Mouse (Mus musculus): ENCODE measurements at regions not wholly inside any gene's neighbourhood (a gene's known extent, or its start where the extent isn't known, plus 50 kb on each side); places are given as distances from the start of the nearest gene placed in this dataset.
A peak's percentile ranks its signal among the peaks of the same experiment; 100 is the strongest.

DNA sequence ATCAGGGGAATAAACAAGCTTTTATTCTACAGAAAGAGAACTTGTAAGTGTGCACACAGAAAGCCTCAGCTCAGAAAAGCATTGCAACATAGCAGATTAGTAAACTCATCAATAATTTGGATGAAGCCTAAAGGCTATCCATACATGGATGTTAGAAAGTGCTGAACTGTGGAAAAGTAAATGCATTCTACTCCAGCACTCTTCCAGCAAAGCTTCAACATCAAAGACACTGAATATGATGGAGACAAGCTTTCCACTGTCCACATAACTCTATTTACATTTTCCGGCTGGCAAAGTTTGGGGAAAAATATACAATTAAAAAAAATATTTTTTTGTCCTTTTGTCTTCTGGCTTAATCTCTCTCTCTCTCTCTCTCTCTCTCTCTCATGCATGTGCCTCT, 69.7 kb downstream of the Slitrk6 start:
- DNase-seq (ENCODE audit: low spot score) = no peak

DNA sequence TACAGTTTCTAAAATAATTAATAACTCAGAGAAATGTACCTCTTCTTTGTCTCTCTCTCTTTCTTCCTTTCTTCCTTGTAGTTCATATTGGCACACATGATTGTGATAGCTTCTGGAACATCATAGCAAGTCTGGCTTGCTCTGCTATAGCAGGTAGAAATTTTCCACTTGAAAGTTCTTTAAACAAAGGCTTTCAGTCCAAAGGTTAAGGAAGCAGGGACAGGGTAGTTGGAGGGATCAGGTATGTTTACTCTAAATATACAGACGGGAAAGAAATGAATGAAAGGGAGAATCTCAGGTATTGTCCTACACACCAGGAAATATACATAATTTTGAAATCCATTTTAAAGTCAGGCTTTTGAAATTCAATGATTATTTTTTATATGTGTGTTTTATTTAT, 75.2 kb downstream of the Slitrk6 start:
- DNase-seq (ENCODE audit: low spot score) = no peak

DNA sequence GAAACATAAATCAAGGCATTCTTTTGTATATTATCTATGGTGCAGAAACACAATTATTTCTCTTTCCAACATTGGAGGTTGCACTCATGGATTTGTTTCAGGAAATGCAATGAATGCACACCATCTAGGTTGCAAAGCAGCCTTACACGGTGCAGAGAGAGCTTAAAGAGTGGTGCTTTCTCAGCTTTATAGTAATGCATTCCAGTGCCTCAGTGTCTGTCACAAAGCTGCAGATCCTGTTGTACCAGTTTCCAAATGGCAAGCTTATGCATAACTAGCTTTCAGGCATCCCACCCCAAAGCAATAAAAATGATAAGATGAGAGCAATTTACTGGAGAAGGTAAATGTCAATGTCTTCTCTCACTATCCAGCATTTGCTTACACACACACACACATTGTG, 89.2 kb downstream of the Slitrk6 start:
- DNase-seq (ENCODE audit: low spot score) = no peak

DNA sequence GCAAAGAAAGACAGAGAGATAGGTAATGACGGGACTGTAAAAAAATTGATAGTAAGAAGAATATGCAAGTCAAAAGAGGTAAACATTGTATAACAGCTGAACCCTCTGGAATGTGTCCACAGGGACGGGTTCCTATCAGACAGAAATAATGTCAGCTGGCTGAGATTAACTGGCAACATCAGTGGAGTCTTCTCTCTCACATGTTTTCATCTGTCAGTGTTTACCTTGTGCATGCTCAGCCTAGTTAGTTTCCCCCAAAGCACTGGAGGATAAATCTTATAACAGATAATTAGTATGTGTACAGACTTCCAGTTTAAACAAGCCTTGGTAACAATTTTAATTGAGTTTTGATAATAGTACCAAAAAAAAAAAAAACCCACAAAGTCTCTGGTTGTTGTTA, 91.7 kb downstream of the Slitrk6 start:
- no peak for DNase-seq (ENCODE audit: low spot score)

DNA sequence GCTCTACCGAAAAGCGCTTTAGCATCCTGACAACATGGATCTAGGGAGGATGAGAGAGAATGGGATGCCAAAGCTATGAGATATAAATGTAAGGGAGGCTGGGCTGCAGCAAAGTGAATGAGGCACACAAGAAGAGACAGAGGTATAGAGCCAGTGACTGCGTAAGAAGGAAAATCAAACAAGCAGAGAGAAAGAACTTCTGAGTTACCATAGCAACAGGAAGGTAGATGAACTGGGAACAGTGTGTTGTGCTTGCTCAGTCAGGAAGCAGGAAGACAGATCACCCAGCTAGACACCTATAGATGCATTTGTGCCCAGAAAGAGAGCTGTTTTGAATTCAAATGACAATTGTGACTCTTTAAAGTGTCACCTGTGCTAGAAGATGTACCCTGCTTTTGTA, 120.8 kb downstream of the Slitrk6 start:
- no peak for DNase-seq (ENCODE audit: low spot score)

DNA sequence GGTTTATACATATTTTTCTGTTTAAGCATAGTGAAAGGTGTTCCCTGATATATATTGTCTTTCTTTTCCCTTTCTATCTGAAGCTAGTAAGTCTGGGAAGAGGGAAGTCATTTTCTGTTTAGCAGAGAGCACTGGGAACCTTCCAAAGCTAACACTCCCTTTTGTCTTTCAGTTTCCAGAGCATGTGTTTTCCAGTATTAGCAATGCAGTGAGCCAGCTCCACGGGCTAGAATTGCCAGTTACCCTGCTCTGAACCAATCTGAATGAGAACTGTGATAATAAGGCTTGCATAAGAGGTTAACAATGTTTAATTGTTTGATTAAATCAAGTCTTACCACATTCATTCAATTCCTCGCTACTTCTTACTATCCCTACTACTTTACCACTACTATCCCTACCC, 131.2 kb downstream of the Slitrk6 start:
- no peak for DNase-seq (ENCODE audit: low spot score)

DNA sequence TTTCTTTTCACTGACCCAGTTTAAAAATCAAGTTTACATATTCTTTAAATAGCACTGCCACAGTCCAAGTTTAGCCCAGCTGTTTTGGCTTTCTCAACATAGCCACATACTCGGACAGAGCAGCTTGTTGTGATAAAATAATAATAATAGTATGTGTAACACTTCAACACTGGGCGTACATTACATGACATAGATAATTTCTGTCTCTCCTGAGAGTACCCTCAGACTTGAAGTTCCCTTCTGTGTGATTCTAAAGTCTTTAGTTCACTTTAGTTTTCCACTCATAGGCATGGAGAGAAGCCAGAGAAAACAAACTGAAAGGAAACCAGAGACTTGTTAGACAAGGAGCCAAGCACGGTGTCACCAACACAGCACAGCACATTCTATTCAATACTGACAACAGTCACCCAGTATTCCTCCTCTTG, 136.4 kb downstream of the Slitrk6 start:
- DNase-seq (ENCODE audit: low spot score) = no peak

DNA sequence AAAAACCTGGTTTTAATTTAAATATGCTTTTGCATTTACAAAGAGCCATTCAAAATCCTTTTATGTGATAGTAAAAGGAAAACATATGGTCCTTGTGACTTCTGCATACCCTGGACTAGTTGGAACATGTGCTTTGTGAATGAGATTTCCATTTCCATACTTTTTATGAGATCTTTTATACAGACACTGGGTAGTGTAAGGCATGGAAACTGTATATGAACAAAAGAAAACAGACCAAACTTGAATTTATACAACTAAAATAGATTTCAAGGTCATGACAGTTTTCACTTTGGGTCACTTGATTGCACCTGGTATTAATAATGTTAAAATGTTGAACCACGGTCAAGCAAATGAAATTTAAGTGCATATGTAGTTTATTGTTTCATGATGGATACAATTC, 138.5 kb downstream of the Slitrk6 start:
- no peak for DNase-seq (ENCODE audit: low spot score)

DNA sequence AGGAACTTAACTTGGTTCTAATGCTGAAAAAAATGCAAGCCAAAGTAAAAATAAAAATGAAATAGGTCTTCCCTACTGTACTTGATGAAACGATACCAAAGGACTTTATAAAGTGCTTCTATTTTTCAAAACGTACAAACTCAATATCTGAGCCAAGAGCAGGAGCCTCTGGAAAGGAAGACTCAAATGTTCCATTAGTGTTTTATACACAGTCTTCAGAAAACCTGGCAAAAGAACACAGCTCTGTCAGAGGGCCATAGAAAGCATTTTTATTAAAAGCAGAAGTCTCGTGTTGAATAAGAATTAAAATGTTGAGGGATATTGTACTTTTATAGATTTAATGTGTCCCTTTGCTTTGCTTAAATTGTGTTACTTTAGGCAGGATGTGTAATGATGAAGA, 174.6 kb downstream of the Slitrk6 start:
- no peak for DNase-seq (ENCODE audit: low spot score)

DNA sequence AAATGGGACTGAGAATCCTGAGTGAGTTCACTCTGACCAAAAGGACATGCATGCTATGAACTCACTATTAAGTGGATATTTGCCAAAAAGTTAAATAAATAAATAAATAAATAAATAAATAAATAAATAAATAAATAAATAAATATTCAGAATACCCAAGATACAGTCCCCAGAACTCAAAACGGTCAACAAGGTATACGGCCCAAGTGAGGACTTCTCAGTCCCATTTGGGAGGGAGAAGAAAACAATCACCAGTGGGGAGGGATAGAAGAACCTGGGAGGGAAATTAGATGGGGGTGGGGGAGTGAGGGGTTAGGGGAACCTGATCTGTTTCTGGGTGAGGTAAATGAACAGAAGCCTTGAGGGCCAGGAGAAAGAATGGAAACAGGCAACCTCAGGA, 184.2 kb downstream of the Slitrk6 start:
- no peak for DNase-seq (ENCODE audit: low spot score)

DNA sequence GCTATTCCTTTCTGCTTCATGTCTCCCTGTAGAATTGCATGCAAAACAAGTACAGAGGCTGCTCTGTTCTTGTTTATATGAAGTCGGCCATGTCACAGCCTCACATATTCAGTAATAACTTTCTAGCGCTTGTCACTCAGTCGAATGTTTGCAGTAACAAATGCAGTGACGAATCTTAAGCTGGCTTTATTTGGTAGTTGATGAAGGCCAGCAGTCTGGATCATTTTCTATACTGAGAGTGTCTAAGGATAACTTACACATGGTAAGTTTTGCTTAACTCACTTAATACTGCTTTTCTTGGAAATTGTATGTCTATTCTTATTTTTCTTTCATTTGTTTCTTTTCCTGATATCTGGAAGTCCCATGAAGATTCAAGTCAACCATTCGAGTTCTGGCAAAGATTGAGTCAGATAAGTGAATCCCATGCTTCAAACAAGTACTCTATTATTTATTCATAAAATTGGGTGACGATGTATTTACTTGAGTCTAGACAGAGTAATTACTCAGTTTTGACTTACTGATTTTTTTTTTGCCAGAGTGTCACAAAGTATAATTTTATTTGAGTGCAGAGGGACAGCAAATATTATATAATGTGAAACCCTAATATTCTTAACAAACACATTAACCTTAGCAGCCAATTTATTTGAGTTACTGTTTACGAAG, 189.0 kb downstream of the Slitrk6 start:
- DNase-seq (ENCODE audit: low spot score) = no peak

DNA sequence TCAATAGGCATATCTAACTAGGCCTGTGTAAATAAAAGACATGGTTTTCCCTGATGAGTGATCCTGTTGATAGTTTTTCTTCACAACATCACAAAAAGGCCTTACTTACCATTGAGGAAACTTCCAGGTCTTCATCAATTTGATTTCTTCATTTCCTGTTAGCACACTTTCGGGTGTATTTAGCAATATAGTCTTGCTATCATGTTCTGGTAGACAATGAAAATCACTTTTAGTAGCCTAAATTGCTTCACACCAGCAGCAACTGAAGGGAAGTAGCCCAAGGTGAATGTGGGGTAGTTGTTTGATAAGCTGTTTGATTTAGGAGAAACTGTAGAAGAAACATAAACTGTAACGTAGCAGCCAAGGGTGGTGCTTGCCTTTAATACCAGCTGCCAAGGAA, 190.3 kb downstream of the Slitrk6 start:
- no peak for DNase-seq (ENCODE audit: low spot score)

DNA sequence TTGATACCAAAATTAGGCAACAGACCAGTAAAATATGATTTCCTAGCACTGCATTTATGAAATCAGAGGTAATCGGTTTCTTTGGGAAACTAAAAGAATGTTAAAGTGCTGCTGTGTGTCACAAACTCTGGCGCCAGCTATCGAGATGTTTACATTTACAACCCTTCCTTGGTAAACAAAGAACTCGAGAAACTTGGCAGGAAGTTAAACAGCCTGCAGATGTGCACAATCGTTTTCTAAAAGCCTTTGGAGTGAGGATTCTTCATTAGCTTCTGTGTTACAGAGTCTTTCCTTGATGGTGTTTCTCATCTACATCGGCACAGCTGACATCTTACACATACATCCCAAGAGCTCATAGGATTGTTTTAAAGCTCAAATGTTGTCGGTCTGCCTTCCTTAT, 209.7 kb downstream of the Slitrk6 start:
- DNase-seq (ENCODE audit: low spot score) = no peak

DNA sequence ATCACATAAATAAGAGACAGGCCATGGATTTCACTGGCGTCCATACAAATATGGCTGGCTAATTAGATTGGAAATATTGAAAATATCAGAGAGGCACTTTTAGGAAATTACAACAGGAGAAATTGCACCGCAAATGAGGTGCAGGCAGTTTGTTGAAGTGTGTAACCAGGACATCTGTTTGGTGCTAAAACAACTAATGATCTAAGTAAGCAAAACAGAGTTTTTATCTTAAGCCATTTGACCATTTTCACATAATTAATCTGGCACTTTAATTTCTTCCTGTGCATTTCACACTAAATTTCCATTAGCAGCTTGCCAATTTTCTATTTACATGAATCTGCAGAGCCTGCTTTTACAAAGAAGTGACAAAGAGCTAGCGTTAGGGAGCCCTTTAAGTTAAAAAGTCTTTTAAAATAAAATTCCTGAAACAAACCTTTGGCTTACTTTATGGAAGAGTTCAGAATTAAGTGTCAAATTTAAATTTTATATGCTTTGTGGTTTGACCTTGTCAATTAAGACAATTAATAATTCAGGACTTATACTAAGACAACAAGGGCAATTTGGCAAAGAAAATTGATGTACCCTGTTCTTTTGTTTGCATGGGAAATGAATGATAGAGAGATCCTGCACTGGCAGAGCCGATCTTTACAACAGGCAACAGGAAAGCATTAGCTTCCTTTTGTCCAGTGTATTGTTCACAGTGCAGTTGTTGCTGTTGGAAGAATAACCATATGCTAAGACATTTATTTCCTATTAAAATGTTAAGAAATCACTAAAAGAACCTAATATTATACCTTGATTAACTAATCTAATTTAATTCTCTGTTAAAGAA, 211.4 kb downstream of the Slitrk6 start:
- DNase-seq (ENCODE audit: low spot score) = peak; percentile 43

DNA sequence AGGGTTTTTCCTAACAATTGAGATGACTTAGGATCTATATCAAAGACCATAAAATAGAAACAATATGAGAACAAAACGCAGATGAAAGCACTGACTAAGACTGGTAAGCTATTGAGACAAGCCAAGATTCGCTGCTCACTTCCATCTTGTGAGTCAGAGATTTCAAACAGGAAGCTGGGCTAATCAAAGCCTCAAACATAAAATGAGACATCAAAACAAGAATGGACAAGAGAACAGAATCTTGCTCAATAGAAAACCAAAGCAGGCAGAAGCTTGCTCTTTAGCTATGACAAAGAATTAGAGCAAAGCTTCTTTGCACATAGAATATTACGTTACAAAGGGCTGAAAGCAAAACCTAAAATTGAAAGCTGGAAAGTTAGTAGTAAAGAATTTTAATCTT, 227.6 kb downstream of the Slitrk6 start:
- DNase-seq (ENCODE audit: low spot score) = no peak

DNA sequence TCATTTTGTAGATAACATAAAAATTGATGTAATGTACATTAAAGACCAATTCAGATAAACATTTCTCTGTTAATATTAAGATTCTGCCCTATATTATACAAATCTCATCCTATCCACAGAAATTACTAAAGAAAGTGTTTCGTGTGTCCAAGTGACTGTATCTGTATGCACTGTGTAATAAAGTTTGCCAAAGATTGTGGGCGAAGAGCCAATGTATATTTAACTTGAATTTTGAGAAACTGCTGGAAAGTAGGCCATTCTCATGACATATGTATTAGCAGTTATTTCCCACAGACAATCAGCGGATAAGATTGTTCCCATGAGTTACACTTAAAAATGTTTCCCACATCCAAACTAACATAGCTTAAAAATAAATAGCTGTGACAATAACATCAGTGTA, 269.9 kb downstream of the Slitrk6 start:
- no peak for DNase-seq (ENCODE audit: low spot score)

DNA sequence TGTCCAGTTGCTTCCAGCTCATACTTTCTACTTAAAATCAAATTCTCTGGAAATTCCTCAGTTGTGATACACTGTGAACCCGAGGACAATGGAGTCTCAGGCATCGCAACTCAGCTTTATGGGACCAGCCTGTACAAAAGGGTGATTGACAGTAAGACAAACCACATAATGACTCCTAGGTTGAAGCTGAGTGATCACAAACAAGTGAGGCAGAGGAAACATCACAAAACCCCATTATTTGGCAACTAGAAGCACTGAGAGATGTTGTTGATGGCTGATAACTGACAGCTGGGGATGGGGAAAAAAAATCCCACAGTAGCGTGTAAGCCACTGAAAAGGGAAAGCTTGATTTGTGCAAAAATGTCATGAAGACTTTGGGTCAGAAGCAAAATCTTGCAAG, 282.2 kb downstream of the Slitrk6 start:
- DNase-seq (ENCODE audit: low spot score) = peak; percentile 63

DNA sequence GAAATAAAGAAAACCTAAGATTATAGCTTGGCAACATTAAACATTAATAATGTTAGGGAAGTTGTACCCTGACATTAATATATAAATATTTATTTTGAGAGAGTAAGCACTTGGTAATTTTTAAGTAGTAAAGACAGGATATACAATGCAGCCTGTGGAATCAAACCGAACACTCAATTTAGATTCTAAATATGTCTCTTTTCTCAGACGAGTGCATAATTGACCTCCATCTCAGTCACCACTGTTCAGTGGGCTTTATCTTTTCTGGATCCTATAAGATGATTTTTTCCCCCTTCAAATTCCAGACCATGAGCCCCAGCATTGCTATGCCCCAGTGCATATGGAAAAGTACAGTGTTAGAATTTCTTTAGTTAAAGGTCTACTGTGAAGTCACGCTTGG, 282.8 kb downstream of the Slitrk6 start:
- no peak for DNase-seq (ENCODE audit: low spot score)

DNA sequence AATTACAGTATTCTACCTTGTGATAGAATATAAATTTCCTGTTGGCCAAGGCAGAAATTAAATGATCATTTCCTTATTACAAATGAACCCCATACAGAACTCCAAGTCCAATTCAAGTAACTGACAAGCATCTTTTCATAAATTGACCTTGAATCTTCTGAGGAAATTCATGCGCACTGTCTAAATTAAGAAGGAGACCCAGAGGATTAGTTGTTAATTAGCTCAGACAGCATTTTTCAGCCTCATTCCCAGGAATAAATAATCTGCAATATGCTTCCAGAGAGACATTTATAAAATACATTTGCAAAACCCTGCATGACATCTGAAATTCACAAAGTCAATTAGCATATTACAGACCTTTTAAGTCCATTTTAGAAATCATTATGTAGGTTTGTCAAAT, 284.2 kb downstream of the Slitrk6 start:
- DNase-seq (ENCODE audit: low spot score) = no peak

DNA sequence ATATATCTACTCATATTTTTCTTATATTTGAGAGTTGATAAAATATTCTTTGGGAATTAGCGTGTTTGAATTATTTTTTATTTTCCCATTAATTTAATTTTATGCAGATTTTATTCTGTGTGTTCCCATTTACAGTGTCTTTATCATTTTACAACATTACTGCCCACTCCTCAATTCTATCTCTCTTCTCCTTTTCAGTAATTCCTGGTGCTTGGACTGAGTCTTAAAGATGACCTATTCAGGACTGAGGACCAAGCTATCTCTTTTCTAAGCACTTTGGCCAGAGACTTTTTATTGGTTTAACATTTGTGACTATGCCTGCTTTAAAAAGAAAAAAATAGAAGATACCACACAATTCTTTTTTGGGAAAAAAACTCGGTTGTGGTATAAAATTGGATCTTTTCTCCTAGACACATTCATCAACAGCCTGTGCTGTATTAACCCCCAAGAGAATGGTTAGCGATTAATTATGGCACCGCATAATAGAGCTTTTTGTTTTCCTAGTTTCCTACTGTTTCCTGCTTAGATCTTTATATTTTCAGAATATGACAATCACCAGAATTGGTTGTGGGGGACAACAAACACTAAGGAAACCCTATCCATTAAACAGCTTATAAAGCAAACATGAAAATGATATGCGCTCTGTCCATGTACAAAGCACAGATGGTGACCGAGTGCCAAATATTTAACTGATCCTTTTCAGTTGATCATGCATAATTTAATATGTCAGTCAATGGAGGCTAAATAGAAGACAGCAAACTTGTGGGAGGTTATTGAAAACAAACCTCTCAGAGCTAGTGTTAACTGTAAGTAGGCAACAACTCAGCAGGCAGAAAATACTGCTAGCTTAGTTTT, 286.3 kb downstream of the Slitrk6 start:
- peak; percentile 54 for DNase-seq (ENCODE audit: low spot score)
